Mouse (Mus musculus) stomach, postnatal 0 days (tissue): Measurements from ENCODE around the gene Pik3c2b.

Experiments used
- CTCF ChIP-seq: IDR thresholded peaks from 2 replicates; pipeline ENCODE4 v1.5.1; 2016; ENCODE audit warnings: antibody characterized with exemption, low read depth, mild to moderate bottlenecking, moderate library complexity
- EP300 ChIP-seq: optimal IDR thresholded peaks from 2 replicates; pipeline ENCODE3; 2016; ENCODE audit warnings: antibody characterized with exemption

GRCm38 (mm10) chr1:133073327-133073856 lies 27.9 kb downstream of the Pik3c2b start:
- TF ChIP-seq EP300 (no peak), CTCF (no peak)
